Mouse (Mus musculus): Measurements from ENCODE around the gene Rps15.

The Rps15 gene

GRCm38 (mm10) chr10:80261585-80261968 lies 30.7 kb upstream of the Rps15 start:
- DNase-seq = peak; percentile 99

- no peak for DNase-seq
These were observed 30.1 kb upstream of the Rps15 start for GRCm38 (mm10) chr10:80262169-80262568.

GRCm38 (mm10) chr10:80262776-80263365 lies 29.4 kb upstream of the Rps15 start:
- no peak for DNase-seq

- peak; percentile 100 for DNase-seq
These were observed 27.7 kb upstream of the Rps15 start for GRCm38 (mm10) chr10:80264341-80265148.

- DNase-seq = no peak
These were observed 27.1 kb upstream of the Rps15 start for GRCm38 (mm10) chr10:80265149-80265486.

- peak; percentile 46 for DNase-seq
These were observed 22.2 kb upstream of the Rps15 start for GRCm38 (mm10) chr10:80270099-80270498.

GRCm38 (mm10) chr10:80270734-80271181 lies 21.5 kb upstream of the Rps15 start:
- peak; percentile 73 for DNase-seq

GRCm38 (mm10) chr10:80271186-80271843 lies 20.9 kb upstream of the Rps15 start:
- DNase-seq = no peak

GRCm38 (mm10) chr10:80271870-80272585 lies 20.2 kb upstream of the Rps15 start:
- DNase-seq = peak; percentile 82

GRCm38 (mm10) chr10:80273847-80274246 lies 18.4 kb upstream of the Rps15 start:
- DNase-seq = no peak

GRCm38 (mm10) chr10:80276238-80276637 lies 16.0 kb upstream of the Rps15 start:
- DNase-seq = no peak

GRCm38 (mm10) chr10:80278390-80278789 lies 13.9 kb upstream of the Rps15 start:
- DNase-seq = no peak

- DNase-seq = no peak
These were observed 13.0 kb upstream of the Rps15 start for GRCm38 (mm10) chr10:80279273-80279672.

- DNase-seq = no peak
These were observed 10.9 kb upstream of the Rps15 start for GRCm38 (mm10) chr10:80281304-80281703.

- no peak for DNase-seq
These were observed 10.3 kb upstream of the Rps15 start for GRCm38 (mm10) chr10:80281921-80282371.

- DNase-seq = no peak
These were observed 9.5 kb upstream of the Rps15 start for GRCm38 (mm10) chr10:80282481-80283441.

- no peak for DNase-seq
These were observed 6.8 kb upstream of the Rps15 start for GRCm38 (mm10) chr10:80285222-80286070.

GRCm38 (mm10) chr10:80288097-80288496 lies 4.2 kb upstream of the Rps15 start:
- DNase-seq = no peak

- DNase-seq = no peak
These were observed 3.6 kb upstream of the Rps15 start for GRCm38 (mm10) chr10:80288657-80289056.

- no peak for DNase-seq
These were observed 1.1 kb downstream of the Rps15 start for GRCm38 (mm10) chr10:80293325-80293724.

- DNase-seq = no peak
These were observed 2.1 kb downstream of the Rps15 start for GRCm38 (mm10) chr10:80294311-80294710.

Data from liver (tissue).